In genomic region chr17:73251142-73251502, GRCm38 (mm10) we compare ENCODE assay signal across 10 mouse cellular contexts.
DNase-seq lines count a peak whose midpoint lies in the region; ATAC-seq and TF ChIP-seq lines count a peak whose summit lies in the region.
"Had no signal": no experiment of that assay in that cellular context is flagged by ENCODE, and none has a peak within 500 bp of the region (broad histone marks: within the 10 kb centered on the region; RNA-seq: fewer than 3 reads in every experiment).

No protein-coding gene starts in this region.

- H3K4me1 ChIP-seq in lung, embryonic 14.5 days (ENCODE audit: insufficient read depth) = peaks cover 2% of the 10 kb centered on the region; the same call in 1 of the 2 replicates

- no peaks in the 10 kb centered on the region for H3K9me3 ChIP-seq in lung, embryonic 14.5 days (ENCODE audit: low read depth, low read length)
- H3K9me3 ChIP-seq: midbrain, embryonic 12.5 days had no signal

- H3K4me2 ChIP-seq in lung, embryonic 14.5 days = no peak overlapping the region
- H3K4me2 ChIP-seq: midbrain, embryonic 12.5 days had no signal

- H3K36me3 ChIP-seq in lung, embryonic 14.5 days (ENCODE audit: insufficient read depth) = no peaks in the 10 kb centered on the region
- H3K36me3 ChIP-seq: midbrain, embryonic 12.5 days had no signal

- H3K4me3 ChIP-seq in lung, embryonic 14.5 days (ENCODE audit: low read depth, low read length) = no peak overlapping the region
- H3K4me3 ChIP-seq: midbrain, embryonic 12.5 days had no signal

- peak; percentile 23 for DNase-seq in gastrocnemius, postnatal 10 days
- no peak for DNase-seq in gastrocnemius, postnatal 25 days
- no peak for DNase-seq in lung, embryonic 14.5 days
- DNase-seq in lung, postnatal 14 days = no peak
- peak; percentile 41 for DNase-seq in MN1 (ENCODE audit: low spot score)
- no peak for DNase-seq in layer of hippocampus, postnatal 36 days
- no peak for DNase-seq in urinary bladder, postnatal 4 days (ENCODE audit: low spot score in 2 of 2)

- WGBS in lung, embryonic 14.5 days = 62% methylated on average over 8 of the region's 8 CpGs

- H3K9ac ChIP-seq in lung, embryonic 14.5 days = no peak overlapping the region
- H3K9ac ChIP-seq: midbrain, embryonic 12.5 days had no signal

- ATAC-seq in lung, embryonic 14.5 days (ENCODE audit: insufficient read depth) = peak; percentile 52; the same call in 1 of the 2 replicates
- peak; percentile 73 for ATAC-seq in megakaryocyte progenitor cell, adult 5-6 weeks (replicated peaks; ENCODE audit: poor library complexity)
- ATAC-seq: hindbrain, embryonic 16.5 days had no signal

- H3K27ac ChIP-seq in lung, embryonic 14.5 days (ENCODE audit: low read depth) = peak overlapping the region; percentile 24; the same call in 1 of the 2 replicates
- H3K27ac ChIP-seq: midbrain, embryonic 12.5 days had no signal

- TF ChIP-seq CTCF in lung, embryonic 14.5 days (IDR thresholded peaks at IDR 0.05; ENCODE audit: low read depth) = no peak

- no peaks in the 10 kb centered on the region for H3K27me3 ChIP-seq in lung, embryonic 14.5 days (ENCODE audit: insufficient read depth, low read length)
- H3K27me3 ChIP-seq: midbrain, embryonic 12.5 days had no signal

Comparison
In these comparisons a context has a peak if more than half of its experiments do, and no peak if none do; other contexts are left out.
1. DNase-seq: peak in gastrocnemius, postnatal 10 days (single experiment) and MN1 (single experiment); none in gastrocnemius, postnatal 25 days (single experiment), lung, embryonic 14.5 days (single experiment), lung, postnatal 14 days (single experiment), layer of hippocampus, postnatal 36 days (0 of 2) and urinary bladder, postnatal 4 days (0 of 2).